Comparison of ENCODE assay signal across 8 mouse cellular contexts in the genomic region with DNA sequence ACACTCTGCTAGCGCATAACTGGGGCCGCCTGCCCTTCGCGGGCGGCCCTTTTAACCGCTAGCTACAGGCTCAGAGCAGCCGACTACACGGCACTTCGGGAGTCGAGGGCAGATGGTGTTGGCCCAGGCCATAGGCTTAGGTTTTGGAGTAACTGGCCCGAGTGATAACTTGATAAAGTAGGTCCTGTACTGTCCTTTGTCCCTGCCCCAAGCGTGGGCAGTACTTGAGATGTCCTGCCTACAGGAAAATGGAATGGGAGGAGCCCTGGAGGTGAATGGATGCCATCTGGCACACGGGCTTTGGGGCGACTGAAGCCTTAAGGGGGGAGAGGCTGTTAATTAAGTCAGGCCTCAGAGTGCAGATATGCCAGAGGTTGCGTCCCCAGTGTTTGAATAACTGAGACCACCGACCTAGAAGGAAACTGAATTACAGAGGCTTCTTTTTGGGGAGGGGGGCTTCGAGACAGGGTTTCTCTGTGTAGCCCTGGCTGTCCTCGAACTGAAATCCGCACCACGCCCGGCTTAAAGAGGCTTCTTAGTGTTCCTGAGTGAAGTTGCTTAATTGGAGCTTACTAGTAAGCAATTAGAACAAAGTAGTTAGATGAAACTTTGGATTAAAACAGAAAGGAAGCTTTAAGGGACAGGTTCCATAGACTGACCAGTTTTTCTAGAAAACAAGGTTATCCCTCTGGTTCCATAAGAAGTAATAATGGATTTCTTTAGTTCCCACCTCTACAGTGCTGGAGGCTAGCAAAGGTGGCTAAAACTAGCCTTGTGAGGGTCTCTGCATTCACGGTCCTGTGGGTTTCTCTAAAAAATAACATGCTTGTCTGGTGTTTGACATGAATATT. TPM values are rescaled to one million over a fixed set of nuclear protein-coding genes. Genes with fewer than 3 reads are reported as not detected.
DNase-seq lines count a peak whose midpoint lies in the region; ATAC-seq and TF ChIP-seq lines count a peak whose summit lies in the region.

No protein-coding gene starts in this region.

- DNase-seq in ES-E14 (ENCODE audit: low read depth, low spot score), result no peak
- DNase-seq in c-Kit-negative CD71-positive TER-119-positive erythroid progenitor cells, embryonic 14.5 days (ENCODE audit: low read depth, low spot score), result peak; percentile 39
- peak; percentile 74 for DNase-seq in forebrain, embryonic 10.5 days (ENCODE audit: extremely low spot score, low spot score)
- peak; percentile 90 for DNase-seq in kidney, postnatal 0 days (ENCODE audit: low spot score)
- peak in 1 of 3 experiments; percentile 38 for DNase-seq in liver, embryonic 14.5 days (ENCODE audit: low read depth in 3 of 3, low spot score in 3 of 3)
- DNase-seq in neural tube, embryonic 11.5 days (ENCODE audit: low spot score), result peak; percentile 75
- DNase-seq in testis, postnatal 14 days (ENCODE audit: low spot score), result peak; percentile 73

- peaks cover 6% of the 10 kb centered on the region for H3K36me3 ChIP-seq in ES-E14 (ENCODE audit: control insufficient read depth, insufficient read depth, low read length, poor library complexity, severe bottlenecking)
- H3K36me3 ChIP-seq in forebrain, embryonic 10.5 days (replicated peaks), result no peaks in the 10 kb centered on the region
- H3K36me3 ChIP-seq in heart, embryonic 14.5 days (ENCODE audit: control insufficient read depth, insufficient read depth, low read length), result 0 out of 2 replicates have a peak, but pooled peaks cover 8% of the 10 kb centered on the region
- H3K36me3 ChIP-seq in kidney, postnatal 0 days (ENCODE audit: insufficient read depth, low read length), result no peaks in the 10 kb centered on the region
- no peaks in the 10 kb centered on the region; the same call in 1 of the 2 replicates for H3K36me3 ChIP-seq in liver, embryonic 14.5 days (replicated peaks; ENCODE audit: control insufficient read depth, insufficient read depth, low read depth)
- H3K36me3 ChIP-seq in neural tube, embryonic 11.5 days (ENCODE audit: control insufficient read depth, insufficient read depth, low read length), result no peaks in the 10 kb centered on the region

- ATAC-seq in heart, embryonic 14.5 days (ENCODE audit: insufficient number of reproducible peaks, insufficient read depth, low FRiP score, low read depth), result peak; percentile 48
- peak; percentile 70 for ATAC-seq in kidney, postnatal 0 days (replicated peaks; ENCODE audit: low FRiP score, low read depth)
- peak; percentile 51 for ATAC-seq in liver, embryonic 14.5 days (ENCODE audit: insufficient read depth)
- ATAC-seq in neural tube, embryonic 11.5 days (ENCODE audit: insufficient read depth, low FRiP score, low TSS enrichment), result peak; percentile 83

- TF ChIP-seq CTCF in kidney, postnatal 0 days (IDR thresholded peaks at IDR 0.05; ENCODE audit: low read depth), result no peak; the same call in 1 of the 2 replicates
- TF ChIP-seq CTCF in liver, embryonic 14.5 days (IDR thresholded peaks at IDR 0.05; ENCODE audit: low read depth), result no peak

- TF ChIP-seq EP300 in liver, embryonic 14.5 days (IDR thresholded peaks at IDR 0.05; ENCODE audit: low read depth), result 0 out of 2 replicates have a peak, but pooled peaks have one; percentile 12

- peak overlapping the region; percentile 97 for H3K27ac ChIP-seq in ES-E14 (ENCODE audit: insufficient read depth, low read depth, low read length, poor library complexity, severe bottlenecking)
- H3K27ac ChIP-seq in forebrain, embryonic 10.5 days, result peak overlapping the region; percentile 100
- H3K27ac ChIP-seq in heart, embryonic 14.5 days (replicated peaks in 1 of 2; ENCODE audit: control insufficient read depth in 1 of 2, insufficient read depth in 1 of 2, low read depth in 2 of 2, low read length in 2 of 2), result peak overlapping the region; percentile 98
- peak overlapping the region; percentile 98 for H3K27ac ChIP-seq in kidney, postnatal 0 days
- H3K27ac ChIP-seq in liver, embryonic 14.5 days, result peak overlapping the region; percentile 83
- peak overlapping the region; percentile 91 for H3K27ac ChIP-seq in neural tube, embryonic 11.5 days (ENCODE audit: low read depth, low read length)

- WGBS in forebrain, embryonic 10.5 days, result 2% methylated on average over 22 of the region's 22 CpGs
- 4% methylated on average over 22 of the region's 22 CpGs for WGBS in heart, embryonic 14.5 days
- 2% methylated on average over 22 of the region's 22 CpGs for WGBS in kidney, postnatal 0 days
- WGBS in liver, embryonic 14.5 days (ENCODE audit: insufficient replicate concordance), result under 1% methylated on average over 22 of the region's 22 CpGs
- under 1% methylated on average over 22 of the region's 22 CpGs for WGBS in neural tube, embryonic 11.5 days

- H3K9me3 ChIP-seq in ES-E14 (ENCODE audit: control insufficient read depth, insufficient read depth, low read depth, low read length), result no peaks in the 10 kb centered on the region
- H3K9me3 ChIP-seq in forebrain, embryonic 10.5 days, result no peaks in the 10 kb centered on the region
- no peaks in the 10 kb centered on the region for H3K9me3 ChIP-seq in heart, embryonic 14.5 days (ENCODE audit: control insufficient read depth, low read length)
- no peaks in the 10 kb centered on the region for H3K9me3 ChIP-seq in kidney, postnatal 0 days (replicated peaks; ENCODE audit: low read length)
- H3K9me3 ChIP-seq in liver, embryonic 14.5 days (ENCODE audit: control insufficient read depth, low read length), result no peaks in the 10 kb centered on the region
- no peaks in the 10 kb centered on the region for H3K9me3 ChIP-seq in neural tube, embryonic 11.5 days (ENCODE audit: control insufficient read depth, low read length)

- peak overlapping the region; percentile 100 for H3K9ac ChIP-seq in ES-E14 (ENCODE audit: insufficient read depth, low read depth, low read length, poor library complexity, severe bottlenecking)
- peak overlapping the region; percentile 99 for H3K9ac ChIP-seq in heart, embryonic 14.5 days (ENCODE audit: low read length)
- H3K9ac ChIP-seq in kidney, postnatal 0 days (ENCODE audit: low read depth, low read length), result peak overlapping the region; percentile 95
- H3K9ac ChIP-seq in liver, embryonic 14.5 days (replicated peaks), result peak overlapping the region; percentile 85
- peak overlapping the region; percentile 94 for H3K9ac ChIP-seq in neural tube, embryonic 11.5 days (ENCODE audit: low read length)

- in situ Hi-C loops in ES-E14 (cut with MboI; ENCODE audit: low sequenced_read_pairs in 2 of 2, unreplicated experiment in 2 of 2), result loop anchor here in 1 of 2 experiments (25.0 kb wide), 1 partner anchor 236 kb away; no protein-coding TSS in a partner anchor

- peaks cover 2 to 10% of the 10 kb centered on the region in 2 experiments; a peak in 3 of 4 replicates for H3K4me1 ChIP-seq in ES-E14 (ENCODE audit: control insufficient read depth in 2 of 2, insufficient read depth in 2 of 2, low read length in 2 of 2, poor library complexity in 1 of 2)
- H3K4me1 ChIP-seq in forebrain, embryonic 10.5 days, result peaks cover 32% of the 10 kb centered on the region
- peaks cover 0 to 6% of the 10 kb centered on the region in 2 experiments; a peak in 2 of 4 replicates for H3K4me1 ChIP-seq in heart, embryonic 14.5 days (ENCODE audit: control insufficient read depth in 2 of 2, insufficient read depth in 2 of 2, low read length in 2 of 2)
- H3K4me1 ChIP-seq in kidney, postnatal 0 days (replicated peaks; ENCODE audit: insufficient read depth, low read length), result 0 out of 2 replicates have a peak, but pooled peaks cover 6% of the 10 kb centered on the region
- H3K4me1 ChIP-seq in liver, embryonic 14.5 days (replicated peaks; ENCODE audit: control insufficient read depth in 2 of 2, insufficient read depth in 2 of 2, low read length in 1 of 2), result peaks cover 0 to 2% of the 10 kb centered on the region in 2 experiments; a peak in 1 of 4 replicates
- no peaks in the 10 kb centered on the region for H3K4me1 ChIP-seq in neural tube, embryonic 11.5 days (ENCODE audit: control insufficient read depth, insufficient read depth, low read length)

- peak overlapping the region; percentile 75 to 99 for H3K4me3 ChIP-seq in ES-E14 (ENCODE audit: insufficient read depth in 1 of 2, low read depth in 1 of 2, low read length in 2 of 2, poor library complexity in 1 of 2, severe bottlenecking in 1 of 2)
- H3K4me3 ChIP-seq in forebrain, embryonic 10.5 days, result peak overlapping the region; percentile 87
- peak overlapping the region; percentile 90 to 94 for H3K4me3 ChIP-seq in heart, embryonic 14.5 days (ENCODE audit: control insufficient read depth in 1 of 2, insufficient read depth in 1 of 2, low read depth in 1 of 2, low read length in 2 of 2)
- H3K4me3 ChIP-seq in kidney, postnatal 0 days (replicated peaks; ENCODE audit: low read depth, low read length), result peak overlapping the region; percentile 88
- H3K4me3 ChIP-seq in liver, embryonic 14.5 days (ENCODE audit: insufficient read depth in 1 of 2, low read depth in 2 of 2, low read length in 2 of 2), result peak overlapping the region; percentile 82 to 89
- H3K4me3 ChIP-seq in neural tube, embryonic 11.5 days (ENCODE audit: low read depth, low read length), result peak overlapping the region; percentile 64

- no peaks in the 10 kb centered on the region for H3K27me3 ChIP-seq in forebrain, embryonic 10.5 days (ENCODE audit: poor library complexity, severe bottlenecking)
- no peaks in the 10 kb centered on the region for H3K27me3 ChIP-seq in heart, embryonic 14.5 days (ENCODE audit: control insufficient read depth, insufficient read depth, low read length)
- no peaks in the 10 kb centered on the region for H3K27me3 ChIP-seq in kidney, postnatal 0 days (ENCODE audit: insufficient read depth, low read length)
- H3K27me3 ChIP-seq in liver, embryonic 14.5 days (ENCODE audit: control insufficient read depth, insufficient read depth, low read length), result no peaks in the 10 kb centered on the region
- H3K27me3 ChIP-seq in neural tube, embryonic 11.5 days (ENCODE audit: control insufficient read depth, insufficient read depth, low read length), result no peaks in the 10 kb centered on the region

- peak overlapping the region; percentile 84 for H3K4me2 ChIP-seq in heart, embryonic 14.5 days (ENCODE audit: low read length)
- H3K4me2 ChIP-seq in kidney, postnatal 0 days (ENCODE audit: low read length), result peak overlapping the region; percentile 86
- peak overlapping the region; percentile 75 for H3K4me2 ChIP-seq in liver, embryonic 14.5 days (ENCODE audit: low read depth)
- peak overlapping the region; percentile 65 for H3K4me2 ChIP-seq in neural tube, embryonic 11.5 days (ENCODE audit: low read depth)

TF ChIP-seq in ES-E14, 5 proteins besides CTCF, POLR2A, EP300 and RAD21 (continues in another document):
- no peak for TF ChIP-seq HCFC1 (IDR thresholded peaks at IDR 0.05; ENCODE audit: borderline replicate concordance, insufficient read depth, low read length)
- TF ChIP-seq ZNF384 (IDR thresholded peaks at IDR 0.05; ENCODE audit: low read depth, low read length), result no peak

RNA-seq across cellular contexts. Expression of a gene that starts 13.9 kb away (rescaled TPM):
- 7.4 and 10.4 TPM in 2 replicates for total RNA-seq in ES-E14 (2012; rRNA removed)
- polyA plus RNA-seq in forebrain, embryonic 10.5 days (2016; fragmentation: Nextera tagmentation; extraction: Ambion mirVana), result 4.6 and 5.3 TPM in 2 replicates
- 4.8 and 6.8 TPM in 2 replicates for polyA plus RNA-seq in heart, embryonic 14.5 days (2014; fragmentation: Nextera tagmentation; extraction: Ambion mirVana)
- polyA plus RNA-seq in kidney, postnatal 0 days (2015; fragmentation: Nextera tagmentation; extraction: Ambion mirVana), result 3.3 and 3.5 TPM in 2 replicates
- polyA plus RNA-seq in liver, embryonic 14.5 days (2012; rRNA removed), result 4.3 and 4.6 TPM in 2 replicates
- 2.9 and 3.3 TPM in 2 replicates for polyA plus RNA-seq in liver, embryonic 14.5 days (2014; fragmentation: Nextera tagmentation; extraction: Ambion mirVana)
- 5.9 and 6.6 TPM in 2 replicates for polyA plus RNA-seq in neural tube, embryonic 11.5 days (2014; fragmentation: Nextera tagmentation; extraction: Ambion mirVana)
